In genomic region chr11:33912151-33912571, GRCm38 (mm10) we compare ENCODE assay signal across 13 mouse cellular contexts. TPM values are rescaled to one million over a fixed set of nuclear protein-coding genes. Genes with fewer than 3 reads are reported as not detected.
DNase-seq lines count a peak whose midpoint lies in the region; ATAC-seq lines count a peak whose summit lies in the region.
"Had no signal": no experiment of that assay in that cellular context is flagged by ENCODE, and none has a peak within 500 bp of the region (broad histone marks: within the 10 kb centered on the region; RNA-seq: fewer than 3 reads in every experiment).

No protein-coding gene starts in this region.

- DNase-seq in heart, adult 11 months = peak; percentile 89
- DNase-seq in heart, adult 8-10 months (ENCODE audit: low spot score) = no peak
- DNase-seq in lung, postnatal 4 days = no peak
- DNase-seq in spleen, adult 18-20 months = no peak
- no peak for DNase-seq in right cerebral cortex, postnatal 4 days
- DNase-seq: adrenal gland, postnatal 25 days; B cell, adult 2 months; kidney, postnatal 36 days had no signal

- H3K9ac ChIP-seq in lung, embryonic 16.5 days (ENCODE audit: low read length) = no peak overlapping the region
- no peak overlapping the region for H3K9ac ChIP-seq in hindbrain, embryonic 16.5 days (ENCODE audit: low read depth, low read length)
- no peak overlapping the region for H3K9ac ChIP-seq in stomach, embryonic 15.5 days

- 6% methylated on average over 2 of the region's 2 CpGs for WGBS in lung, embryonic 16.5 days
- WGBS in hindbrain, embryonic 16.5 days = 27% methylated on average over 2 of the region's 2 CpGs
- WGBS in stomach, embryonic 15.5 days = 9% methylated on average over 2 of the region's 2 CpGs

- no peak overlapping the region for H3K4me2 ChIP-seq in lung, embryonic 16.5 days (ENCODE audit: low read depth, low read length)
- no peak overlapping the region for H3K4me2 ChIP-seq in hindbrain, embryonic 16.5 days (ENCODE audit: low read length)
- no peak overlapping the region for H3K4me2 ChIP-seq in stomach, embryonic 15.5 days

- H3K36me3 ChIP-seq in lung, embryonic 16.5 days (ENCODE audit: control insufficient read depth, insufficient read depth, low read length) = no peaks in the 10 kb centered on the region
- H3K36me3 ChIP-seq in hindbrain, embryonic 16.5 days (ENCODE audit: control insufficient read depth, insufficient read depth, low read length) = no peaks in the 10 kb centered on the region
- H3K36me3 ChIP-seq in stomach, embryonic 15.5 days = no peaks in the 10 kb centered on the region

- peak; percentile 82 for ATAC-seq in lung, embryonic 16.5 days (ENCODE audit: low read depth)
- peak; percentile 60 for ATAC-seq in hindbrain, embryonic 16.5 days
- ATAC-seq in stomach, embryonic 15.5 days (ENCODE audit: insufficient read depth, low FRiP score, low read depth) = peak; percentile 27; the same call in 1 of the 2 replicates

- H3K27ac ChIP-seq in lung, embryonic 16.5 days (ENCODE audit: low read length) = no peak overlapping the region
- H3K27ac ChIP-seq in hindbrain, embryonic 16.5 days (ENCODE audit: low read depth, low read length) = no peak overlapping the region
- no peak overlapping the region for H3K27ac ChIP-seq in stomach, embryonic 15.5 days

- 0 out of 2 replicates have a peak, but pooled peaks cover 2% of the 10 kb centered on the region for H3K4me1 ChIP-seq in lung, embryonic 16.5 days (replicated peaks; ENCODE audit: control insufficient read depth, insufficient read depth, low read length)
- H3K4me1 ChIP-seq in hindbrain, embryonic 16.5 days (ENCODE audit: control insufficient read depth, insufficient read depth, low read depth, low read length) = peaks cover 10% of the 10 kb centered on the region
- no peaks in the 10 kb centered on the region for H3K4me1 ChIP-seq in stomach, embryonic 15.5 days

- no peaks in the 10 kb centered on the region; the same call in 1 of the 2 replicates for H3K9me3 ChIP-seq in lung, embryonic 16.5 days (ENCODE audit: control insufficient read depth, low read length)
- no peaks in the 10 kb centered on the region for H3K9me3 ChIP-seq in hindbrain, embryonic 16.5 days (ENCODE audit: control insufficient read depth, low read length)
- H3K9me3 ChIP-seq in stomach, embryonic 15.5 days = no peaks in the 10 kb centered on the region

- H3K4me3 ChIP-seq in lung, embryonic 16.5 days (ENCODE audit: low read length) = no peak overlapping the region
- no peak overlapping the region for H3K4me3 ChIP-seq in hindbrain, embryonic 16.5 days (ENCODE audit: low read length)
- no peak overlapping the region for H3K4me3 ChIP-seq in stomach, embryonic 15.5 days (replicated peaks)

- H3K27me3 ChIP-seq in lung, embryonic 16.5 days (ENCODE audit: control insufficient read depth, insufficient read depth, low read depth, low read length) = no peaks in the 10 kb centered on the region
- no peaks in the 10 kb centered on the region for H3K27me3 ChIP-seq in hindbrain, embryonic 16.5 days (replicated peaks; ENCODE audit: control insufficient read depth, insufficient read depth, low read length)
- H3K27me3 ChIP-seq in stomach, embryonic 15.5 days (replicated peaks) = no peaks in the 10 kb centered on the region

RNA-seq across cellular contexts. Expression of gene Kcnmb1, which starts 50.7 kb away (rescaled TPM):
- total RNA-seq in heart, adult 8-10 months (2022) = 1 to 10 TPM in 1 of 4 experiments, under 1 TPM in 3; 0.44 to 1.1 (median 0.73) TPM
- 1.3 and 1.5 TPM in 2 replicates for polyA plus RNA-seq in lung, embryonic 16.5 days (2015; fragmentation: Nextera tagmentation; extraction: Ambion mirVana)
- polyA plus RNA-seq in hindbrain, embryonic 16.5 days (2015; fragmentation: Nextera tagmentation; extraction: Ambion mirVana) = 0.20 and 0.52 TPM in 2 replicates
- polyA plus RNA-seq in stomach, embryonic 15.5 days (2015; fragmentation: Nextera tagmentation; extraction: Ambion mirVana) = 2.2 and 2.4 TPM in 2 replicates
- total RNA-seq: hematopoietic stem cell, adult 5-6 weeks; liver, adult 2 months had no signal

Comparison
In these comparisons a context has a peak if more than half of its experiments do, and no peak if none do; other contexts are left out.
1. ATAC-seq: peak in every context shown above with its lines; median percentile 82 in lung, embryonic 16.5 days; 60 in hindbrain, embryonic 16.5 days; 27 in stomach, embryonic 15.5 days.